Mouse (Mus musculus) urinary bladder, adult 18-20 months (tissue): Measurements from ENCODE around the gene Zfp275.
A peak's percentile ranks its signal among the peaks of the same experiment; 100 is the strongest.
"Not testable (repeated sequence)": the region's sequence is repeated elsewhere in the genome, so short reads cannot be mapped to it uniquely, and the experiment has no call there.

ENCODE experiments used
- DNase-seq, 2 experiments: peaks; one replicate each; pipeline ENCODE4 v3.0.0; 2022; ENCODE audit warnings: low spot score in 2 of 2, mixed read lengths in 2 of 2

Zfp275 gene

DNA sequence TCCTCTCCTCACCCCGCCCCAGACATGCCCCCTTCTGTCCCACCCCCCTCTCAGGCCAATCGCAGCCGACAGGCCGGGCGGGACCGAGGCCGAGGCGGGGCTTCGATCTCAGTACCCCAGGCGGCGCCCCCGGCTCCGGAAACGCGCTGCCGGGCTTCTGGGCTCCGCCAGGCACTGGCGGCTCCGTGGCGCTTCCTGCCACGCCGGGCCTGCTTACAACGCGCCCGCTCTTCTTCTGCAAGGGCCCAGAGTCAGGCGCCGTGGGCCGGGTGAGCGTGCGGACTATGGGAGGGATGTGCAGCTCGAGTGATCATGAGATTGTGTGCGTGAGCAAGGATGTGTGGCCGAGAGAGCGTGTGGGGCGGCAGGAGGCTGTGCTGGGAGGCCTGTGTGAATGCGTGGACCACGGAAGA lies at the start of gene Zfp275:
Zfp275 (plus strand) TSS at position 139 of the 413 bp plus-strand sequence.
- peak; percentile 29 to 60 for DNase-seq

GRCm38 (mm10) chrX:73292876-73293275 lies 49.5 kb upstream of the Zfp275 start, which contains the start of the genes Xlr5a and Xlr5c:
Xlr5a (minus strand) TSS chrX:73292976.
Xlr5c (minus strand) TSS chrX:73292976.
- not testable (repeated sequence) for DNase-seq

- DNase-seq: not testable (repeated sequence)
Measured at GRCm38 (mm10) chrX:73295745-73296144, 46.7 kb upstream of the Zfp275 start.

- no peak for DNase-seq
Measured at GRCm38 (mm10) chrX:73312522-73312921, 29.9 kb upstream of the Zfp275 start.

- no peak for DNase-seq
Measured at GRCm38 (mm10) chrX:73321029-73321428, 21.4 kb upstream of the Zfp275 start.

GRCm38 (mm10) chrX:73327215-73327614 lies 15.2 kb upstream of the Zfp275 start:
- no peak for DNase-seq

GRCm38 (mm10) chrX:73333548-73333947 lies 8.9 kb upstream of the Zfp275 start:
- no peak for DNase-seq

DNA sequence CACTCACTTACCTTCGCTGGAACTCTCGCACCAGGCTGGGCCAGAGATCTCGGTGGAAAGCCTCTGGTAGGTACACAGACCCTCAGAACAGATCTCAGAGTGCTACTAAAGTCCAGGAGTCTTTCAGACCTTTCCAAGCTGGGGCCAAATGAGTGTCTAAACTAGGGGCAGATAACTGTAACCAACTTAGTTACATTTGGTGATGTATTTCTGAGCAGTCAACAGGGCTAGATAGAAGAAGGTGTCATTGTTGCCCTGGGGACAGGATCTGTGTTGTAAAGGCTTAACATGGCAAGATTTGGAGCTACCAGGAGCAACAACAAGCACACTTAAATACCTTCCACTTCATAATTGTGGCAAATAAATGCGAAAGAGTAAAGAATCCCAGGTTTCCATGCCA lies 5.7 kb upstream of the Zfp275 start, which contains the start of gene Gm45015:
Gm45015 (minus strand) TSS at position 101 of the 400 bp plus-strand sequence.
- DNase-seq: no peak

- no peak for DNase-seq
Measured at GRCm38 (mm10) chrX:73341473-73341872, 948 bp upstream of the Zfp275 start.

GRCm38 (mm10) chrX:73342068-73342467 lies 353 bp upstream of the Zfp275 start:
- no peak for DNase-seq

DNA sequence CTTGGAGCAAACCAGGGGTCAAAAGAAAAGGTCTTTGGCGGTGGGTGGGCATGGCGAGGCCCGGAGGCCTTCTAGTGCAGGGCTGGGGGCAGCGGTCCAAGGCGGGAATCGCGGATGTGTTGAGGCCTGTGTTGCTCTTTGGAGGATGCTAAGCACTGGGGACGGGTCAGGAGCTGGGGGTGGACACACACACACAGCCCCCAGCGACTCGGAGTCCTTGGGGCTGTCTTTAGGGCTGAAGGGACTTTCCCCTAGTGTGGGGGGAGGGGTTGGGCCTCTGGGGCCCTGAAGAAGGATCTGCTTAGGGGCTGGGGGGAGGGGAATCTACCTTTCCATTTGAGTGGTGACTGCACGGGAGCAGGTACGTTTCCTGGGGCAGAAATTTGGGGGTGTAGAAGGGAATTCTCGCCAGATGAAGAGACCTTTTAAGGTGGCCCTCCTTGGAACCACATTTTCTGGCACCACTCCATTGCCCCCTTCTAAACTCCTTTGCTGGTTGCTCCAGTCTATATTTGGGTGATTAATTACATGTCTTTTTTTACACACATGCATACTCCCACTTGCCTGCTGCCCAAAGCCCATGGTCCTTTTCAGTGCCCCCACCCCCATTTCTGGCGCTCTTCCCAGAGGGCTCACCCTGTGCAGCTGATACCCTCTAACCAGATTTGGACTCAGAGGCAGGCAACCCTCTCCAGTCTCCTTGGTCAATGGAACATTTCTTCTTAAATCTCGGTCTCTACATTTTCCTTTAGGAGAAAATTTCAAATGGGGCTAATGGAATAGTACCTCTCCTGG lies 717 bp downstream of the Zfp275 start:
- no peak for DNase-seq

GRCm38 (mm10) chrX:73343802-73344201 lies 1.4 kb downstream of the Zfp275 start:
- DNase-seq: no peak

GRCm38 (mm10) chrX:73344346-73344745 lies 1.9 kb downstream of the Zfp275 start:
- DNase-seq: no peak

- no peak for DNase-seq
Measured at GRCm38 (mm10) chrX:73356163-73356562, 13.7 kb downstream of the Zfp275 start.

GRCm38 (mm10) chrX:73356719-73357118 lies 14.3 kb downstream of the Zfp275 start:
- no peak for DNase-seq

GRCm38 (mm10) chrX:73363291-73363690 lies 20.9 kb downstream of the Zfp275 start:
- no peak for DNase-seq

DNA sequence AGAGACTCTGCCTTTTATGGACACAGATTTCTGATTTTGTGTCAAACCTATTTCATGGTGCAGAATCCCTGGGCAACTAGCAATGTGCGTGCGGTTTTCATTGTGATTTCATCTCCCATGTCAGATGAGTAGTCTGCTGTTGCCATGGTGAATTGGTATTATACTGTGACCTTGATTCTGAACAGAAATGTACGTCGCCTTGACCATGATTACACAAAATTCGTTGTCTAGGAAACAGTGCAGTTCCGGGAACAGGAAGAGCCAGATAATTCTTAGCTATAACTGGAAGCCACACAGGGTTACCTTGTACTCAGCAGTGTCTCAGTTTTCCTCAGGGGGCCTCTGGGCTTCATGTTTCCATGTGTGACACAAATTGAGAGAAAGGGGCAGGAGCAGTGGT lies 42.0 kb downstream of the Zfp275 start:
- no peak for DNase-seq

GRCm38 (mm10) chrX:73384924-73385323 lies 42.5 kb downstream of the Zfp275 start:
- no peak for DNase-seq

- DNase-seq: no peak
Measured at GRCm38 (mm10) chrX:73391481-73391880, 49.1 kb downstream of the Zfp275 start.

DNA sequence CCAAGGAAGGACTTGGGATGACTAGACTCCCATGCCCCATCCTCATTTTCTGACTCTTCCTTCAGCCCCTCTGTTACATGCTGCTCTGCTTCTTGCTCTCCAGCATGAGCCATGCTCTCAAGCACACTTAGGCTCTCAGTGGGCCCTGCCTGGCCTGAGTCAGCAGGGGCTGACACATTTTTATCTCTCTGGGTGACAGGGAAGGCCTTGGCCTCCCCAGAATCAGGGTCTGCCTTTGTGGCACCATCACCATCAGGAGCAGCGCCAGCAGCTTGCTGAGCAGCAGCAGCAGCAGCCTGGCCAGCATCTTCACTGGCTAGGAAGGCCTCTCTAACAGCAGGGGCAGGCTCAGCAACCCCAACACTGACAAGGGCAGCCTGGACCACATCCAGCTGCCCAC lies 54.0 kb downstream of the Zfp275 start:
- DNase-seq: no peak

GRCm38 (mm10) chrX:73398636-73399035 lies 56.2 kb downstream of the Zfp275 start, which contains the start of gene Gm18336:
Gm18336 (minus strand) TSS chrX:73398736.
- not testable (repeated sequence) for DNase-seq

GRCm38 (mm10) chrX:73400951-73401350 lies 58.5 kb downstream of the Zfp275 start:
- DNase-seq: no peak

DNA sequence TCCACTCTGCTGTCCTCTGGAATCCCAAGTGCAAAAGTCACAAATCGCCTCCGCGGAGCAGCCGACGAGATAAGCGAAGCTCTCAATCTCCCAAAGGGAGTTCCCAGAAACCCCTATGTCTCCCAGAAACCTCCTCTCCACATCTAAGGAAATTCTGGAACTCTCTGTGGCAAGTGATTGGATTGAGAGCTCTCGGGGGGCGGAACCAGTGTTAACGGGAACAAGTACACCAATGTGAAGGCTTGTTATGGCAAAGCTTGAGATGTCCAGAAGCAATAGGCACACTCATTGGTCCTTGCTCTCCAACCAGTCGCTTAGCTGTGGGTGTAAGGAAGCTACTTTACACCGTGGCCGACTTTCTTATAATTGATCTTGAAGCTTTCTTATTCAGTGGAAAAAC lies 59.2 kb downstream of the Zfp275 start:
- DNase-seq: no peak
